ENCODE assay signal across 8 mouse cellular contexts in genomic region chr10:59898180-59898778, GRCm38 (mm10). TPM values are rescaled to one million over a fixed set of nuclear protein-coding genes. Genes with fewer than 3 reads are reported as not detected.
DNase-seq lines count a peak whose midpoint lies in the region; ATAC-seq and TF ChIP-seq lines count a peak whose summit lies in the region.

No protein-coding gene starts in this region.

- peaks cover 8% of the 10 kb centered on the region for H3K36me3 ChIP-seq in spleen, adult 2 months (ENCODE audit: control insufficient read depth, insufficient read depth, low read length)
- peaks cover 23% of the 10 kb centered on the region for H3K36me3 ChIP-seq in limb, embryonic 11.5 days (ENCODE audit: control insufficient read depth, insufficient read depth, low read length)
- peaks cover 33% of the 10 kb centered on the region for H3K36me3 ChIP-seq in stomach, embryonic 15.5 days

- no peaks in the 10 kb centered on the region for H3K9me3 ChIP-seq in limb, embryonic 11.5 days (ENCODE audit: control insufficient read depth, low read length)
- H3K9me3 ChIP-seq in stomach, embryonic 15.5 days = no peaks in the 10 kb centered on the region

- no peak for TF ChIP-seq CTCF in cerebellum, adult 2 months (IDR thresholded peaks at IDR 0.05; ENCODE audit: borderline replicate concordance, insufficient read depth, low read depth, low read length)
- no peak for TF ChIP-seq CTCF in spleen, adult 2 months (IDR thresholded peaks at IDR 0.05; ENCODE audit: extremely low read depth, insufficient read depth, insufficient read length, insufficient replicate concordance)

- H3K9ac ChIP-seq in limb, embryonic 11.5 days (ENCODE audit: low read length) = peak overlapping the region; percentile 40; the same call in 1 of the 2 replicates
- no peak overlapping the region for H3K9ac ChIP-seq in stomach, embryonic 15.5 days

- ATAC-seq in limb, embryonic 11.5 days (ENCODE audit: insufficient number of reproducible peaks, low FRiP score, low TSS enrichment, low read depth) = no peak
- no peak for ATAC-seq in stomach, embryonic 15.5 days (ENCODE audit: insufficient read depth, low FRiP score, low read depth)

- peaks cover 16% of the 10 kb centered on the region for H3K4me1 ChIP-seq in cerebellum, adult 2 months (ENCODE audit: control insufficient read depth, insufficient read depth, low read length)
- peaks cover 70% of the 10 kb centered on the region for H3K4me1 ChIP-seq in spleen, adult 2 months (ENCODE audit: control insufficient read depth, insufficient read depth, insufficient read length)
- peaks cover 57% of the 10 kb centered on the region for H3K4me1 ChIP-seq in limb, embryonic 11.5 days (ENCODE audit: control insufficient read depth, insufficient read depth, low read length)
- peaks cover 50% of the 10 kb centered on the region for H3K4me1 ChIP-seq in stomach, embryonic 15.5 days

- no peak overlapping the region for H3K4me2 ChIP-seq in limb, embryonic 11.5 days (ENCODE audit: low read depth, severe bottlenecking)
- no peak overlapping the region for H3K4me2 ChIP-seq in stomach, embryonic 15.5 days

- 53% methylated on average over 9 of the region's 9 CpGs for WGBS in cerebellum, adult 2 months
- WGBS in spleen, adult 2 months = 80% methylated on average over 9 of the region's 9 CpGs
- WGBS in limb, embryonic 11.5 days = 77% methylated on average over 9 of the region's 9 CpGs
- 79% methylated on average over 9 of the region's 9 CpGs for WGBS in stomach, embryonic 15.5 days

- no peaks in the 10 kb centered on the region for H3K27me3 ChIP-seq in cerebellum, adult 2 months (ENCODE audit: control insufficient read depth, insufficient read depth, low read length)
- no peaks in the 10 kb centered on the region for H3K27me3 ChIP-seq in spleen, adult 2 months (ENCODE audit: control insufficient read depth, insufficient read depth, low read length)
- H3K27me3 ChIP-seq in limb, embryonic 11.5 days (ENCODE audit: control insufficient read depth, insufficient read depth, low read length) = no peaks in the 10 kb centered on the region; the same call in 1 of the 2 replicates
- no peaks in the 10 kb centered on the region for H3K27me3 ChIP-seq in stomach, embryonic 15.5 days (replicated peaks)

- H3K27ac ChIP-seq in cerebellum, adult 2 months (ENCODE audit: insufficient read depth, low read length) = no peak overlapping the region
- H3K27ac ChIP-seq in spleen, adult 2 months (ENCODE audit: insufficient read depth, low read length) = peak overlapping the region; percentile 81
- H3K27ac ChIP-seq in limb, embryonic 11.5 days (replicated peaks; ENCODE audit: low read depth, low read length) = peak overlapping the region; percentile 87
- peak overlapping the region; percentile 94 for H3K27ac ChIP-seq in stomach, embryonic 15.5 days

- DNase-seq in cerebellum, adult 9-11 months = peak; percentile 57
- DNase-seq in cerebellum, adult 2 months = no peak
- no peak for DNase-seq in spleen, adult 2 months (ENCODE audit: low read depth in 1 of 2, low spot score in 2 of 2)
- DNase-seq in spleen, adult 12 weeks (ENCODE audit: low spot score) = no peak
- no peak for DNase-seq in limb, embryonic 11.5 days (ENCODE audit: low spot score)
- DNase-seq in c-Kit-positive CD71-positive TER-119-positive erythroid progenitor cells, embryonic 14.5 days (ENCODE audit: low spot score) = no peak
- DNase-seq in layer of hippocampus, adult 8-10 months (ENCODE audit: low spot score in 2 of 2) = no peak

- no peak for TF ChIP-seq POLR2A in cerebellum, adult 2 months (IDR thresholded peaks at IDR 0.05; ENCODE audit: borderline replicate concordance, insufficient read depth, low read length)
- TF ChIP-seq POLR2A in spleen, adult 2 months (IDR thresholded peaks at IDR 0.05; ENCODE audit: low read depth, low read length) = no peak

- no peak overlapping the region for H3K4me3 ChIP-seq in cerebellum, adult 2 months (replicated peaks; ENCODE audit: insufficient read depth, low read depth, low read length)
- H3K4me3 ChIP-seq in spleen, adult 2 months (ENCODE audit: extremely low read depth, insufficient read depth, insufficient read length) = no peak overlapping the region
- H3K4me3 ChIP-seq in limb, embryonic 11.5 days (ENCODE audit: low read depth, low read length) = no peak overlapping the region
- H3K4me3 ChIP-seq in stomach, embryonic 15.5 days (replicated peaks) = no peak overlapping the region

RNA-seq across cellular contexts. Expression of gene Dnajb12, which starts 18.9 kb away (rescaled TPM):
- 48.6 and 52.3 TPM in 2 replicates for polyA plus RNA-seq in cerebellum, adult 2 months (2012; rRNA removed)
- polyA plus RNA-seq in spleen, adult 2 months (2012; rRNA removed) = 29.9 and 32.4 TPM in 2 replicates
- 22.5 and 23.8 TPM in 2 replicates for polyA plus RNA-seq in limb, embryonic 11.5 days (2014; fragmentation: Nextera tagmentation; extraction: Ambion mirVana)
- polyA plus RNA-seq in stomach, embryonic 15.5 days (2015; fragmentation: Nextera tagmentation; extraction: Ambion mirVana) = 20.6 and 22.0 TPM in 2 replicates
- 10 to 100 TPM; 51.1 to 55.4 (median 52.6) TPM for total RNA-seq in layer of hippocampus, adult 8-10 months (2022)

RNA-seq across cellular contexts. Expression of gene Ddit4, which starts 53.4 kb away (rescaled TPM):
- 48.3 and 53.9 TPM in 2 replicates for polyA plus RNA-seq in cerebellum, adult 2 months (2012; rRNA removed)
- polyA plus RNA-seq in spleen, adult 2 months (2012; rRNA removed) = 152 and 168 TPM in 2 replicates
- 6.8 and 10.2 TPM in 2 replicates for polyA plus RNA-seq in limb, embryonic 11.5 days (2014; fragmentation: Nextera tagmentation; extraction: Ambion mirVana)
- 45.6 and 45.8 TPM in 2 replicates for polyA plus RNA-seq in stomach, embryonic 15.5 days (2015; fragmentation: Nextera tagmentation; extraction: Ambion mirVana)
- 10 to 100 TPM; 51.3 to 71.6 (median 61.4) TPM for total RNA-seq in layer of hippocampus, adult 8-10 months (2022)
